Mouse (Mus musculus) right cerebral cortex, postnatal 10 days (tissue): ENCODE measurements around the gene Nsg2.

Source experiments
- DNase-seq, 2 experiments: peaks; one replicate each; pipeline ENCODE4 v3.0.0; 2021; ENCODE audit warnings: low spot score in 2 of 2

Nsg2 gene

GRCm38 (mm10) chr11:32011867-32012603 is 11.8 kb downstream of the Nsg2 start:
- DNase-seq: peak; percentile 62 to 77

GRCm38 (mm10) chr11:32013014-32013427 is 12.8 kb downstream of the Nsg2 start:
- DNase-seq: no peak

- DNase-seq: no peak
These were observed 13.3 kb downstream of the Nsg2 start for GRCm38 (mm10) chr11:32013561-32013960.

- no peak for DNase-seq
These were observed 17.9 kb downstream of the Nsg2 start for GRCm38 (mm10) chr11:32018201-32018600.

GRCm38 (mm10) chr11:32020031-32020965 is 20.0 kb downstream of the Nsg2 start:
- DNase-seq: peak; percentile 60 to 80

GRCm38 (mm10) chr11:32026634-32027033 is 26.4 kb downstream of the Nsg2 start:
- no peak for DNase-seq

GRCm38 (mm10) chr11:32027474-32028342 is 27.4 kb downstream of the Nsg2 start:
- peak; percentile 68 to 90 for DNase-seq

GRCm38 (mm10) chr11:32028605-32029004 is 28.3 kb downstream of the Nsg2 start:
- DNase-seq: no peak

GRCm38 (mm10) chr11:32029356-32029755 is 29.1 kb downstream of the Nsg2 start:
- no peak for DNase-seq

- DNase-seq: no peak
These were observed 31.1 kb downstream of the Nsg2 start for GRCm38 (mm10) chr11:32031396-32031795.

- DNase-seq: no peak
These were observed 31.8 kb downstream of the Nsg2 start for GRCm38 (mm10) chr11:32032053-32032452.

GRCm38 (mm10) chr11:32035831-32036230 is 35.6 kb downstream of the Nsg2 start:
- DNase-seq: no peak

- no peak for DNase-seq
These were observed 39.4 kb downstream of the Nsg2 start for GRCm38 (mm10) chr11:32039656-32040055.

- DNase-seq: no peak
These were observed 57.1 kb downstream of the Nsg2 start for GRCm38 (mm10) chr11:32057389-32057788.

- DNase-seq: no peak
These were observed 57.6 kb downstream of the Nsg2 start for GRCm38 (mm10) chr11:32057861-32058260.

GRCm38 (mm10) chr11:32061020-32061419 is 60.8 kb downstream of the Nsg2 start:
- DNase-seq: peak; percentile 51 to 66

- DNase-seq: peak; percentile 65 to 81
These were observed 61.6 kb downstream of the Nsg2 start for GRCm38 (mm10) chr11:32061874-32062273.

GRCm38 (mm10) chr11:32063775-32064510 is 63.7 kb downstream of the Nsg2 start:
- DNase-seq: peak in 1 of 2 experiments; percentile 67

GRCm38 (mm10) chr11:32064511-32064862 is 64.2 kb downstream of the Nsg2 start:
- DNase-seq: no peak

GRCm38 (mm10) chr11:32068736-32069490 is 68.7 kb downstream of the Nsg2 start:
- no peak for DNase-seq
